Mouse (Mus musculus): Measurements from ENCODE around the gene Birc5.

GRCm38 (mm10) chr11:117888853-117889822 is 40.1 kb downstream of the Birc5 start:
- TF ChIP-seq POLR2A (IDR thresholded peaks at IDR 0.05; ENCODE audit: control insufficient read depth, low read depth, low read length) = no peak
- TF ChIP-seq CTCF (IDR thresholded peaks at IDR 0.05; ENCODE audit: control insufficient read depth, insufficient read depth, insufficient replicate concordance, low read depth, low read length) = no peak

All from testis, adult 2 months (tissue).